Mouse (Mus musculus) kidney, embryonic 14.5 days (tissue): ENCODE measurements around the gene Gm4791. TPM values are rescaled to one million over a fixed set of nuclear protein-coding genes. Genes with fewer than 3 reads are reported as not detected.

ENCODE experiments used
- ATAC-seq: fragments of 200-750 bp; cut with Nextera tagmentation; 2 replicates; pipeline ENCODE4 v1.8.0; 2017; ENCODE audit warnings: moderate number of reproducible peaks, mild to moderate bottlenecking, moderate TSS enrichment, moderate library complexity; ENCODE audit not compliant: low FRiP score, low TSS enrichment
- H3K27ac ChIP-seq: fragments of 300-500 bp; sonication (generic); 2 replicates; pipeline ENCODE4 v1.5.1; 2014; ENCODE audit warnings: low read depth, mild to moderate bottlenecking, low read length, moderate library complexity, mixed read lengths
- H3K27me3 ChIP-seq: fragments of 300-500 bp; sonication (generic); 2 replicates; pipeline ENCODE4 v1.6.1; 2014; ENCODE audit warnings: mild to moderate bottlenecking, low read length; ENCODE audit not compliant: control insufficient read depth, insufficient read depth
- H3K36me3 ChIP-seq: fragments of 300-500 bp; sonication (generic); 2 replicates; pipeline ENCODE4 v1.6.1; 2014; ENCODE audit warnings: low read length, mixed read lengths; ENCODE audit not compliant: control insufficient read depth, insufficient read depth
- H3K4me1 ChIP-seq: fragments of 300-500 bp; sonication (generic); 2 replicates; pipeline ENCODE4 v1.6.1; 2014; ENCODE audit warnings: low read length, mixed read lengths; ENCODE audit not compliant: control insufficient read depth, insufficient read depth
- H3K4me2 ChIP-seq: fragments of 300-500 bp; sonication (generic); replicated peaks from 2 replicates; pipeline ENCODE4 v1.6.1; 2014; ENCODE audit warnings: low read depth, mild to moderate bottlenecking, low read length
- H3K4me3 ChIP-seq: fragments of 300-500 bp; sonication (generic); 2 replicates; pipeline ENCODE4 v1.5.1; 2014; ENCODE audit warnings: mild to moderate bottlenecking, low read length
- H3K9ac ChIP-seq: fragments of 300-500 bp; sonication (generic); 2 replicates; pipeline ENCODE4 v1.6.1; 2014; ENCODE audit warnings: low read depth, mild to moderate bottlenecking, low read length, moderate library complexity
- H3K9me3 ChIP-seq: fragments of 300-500 bp; sonication (generic); 2 replicates; pipeline ENCODE4 v1.6.1; 2016; ENCODE audit warnings: low read length; ENCODE audit not compliant: control insufficient read depth
- WGBS: fragments of 180-500 bp; shearing (Covaris S2); extraction: QIAGEN DNeasy Blood & Tissue Kit; methylation state at CpG from one replicate; pipeline ENCODE4 v1.1.7; 2014; 5-methylcytosine and 5-hydroxymethylcytosine counted together
- polyA plus RNA-seq: library from polyadenylated mRNA; unstranded; fragments of >200 nt; fragmentation: Nextera tagmentation; extraction: Ambion mirVana; gene quantifications from 2 replicates; pipeline ENCODE4 v1.2.1, GENCODE M21; 2014

The Gm4791 gene
- polyA plus RNA-seq, 1 experiment from 2014 or later, result not detected

- Histone ChIP-seq H3K4me1 (no peaks in the 10 kb centered on the region), H3K4me2 (no peak overlapping the region), H3K36me3 (no peaks in the 10 kb centered on the region), H3K9me3 (no peaks in the 10 kb centered on the region), H3K27ac (no peak overlapping the region), H3K27me3 (no peaks in the 10 kb centered on the region), H3K9ac (no peak overlapping the region), H3K4me3 (no peak overlapping the region)
- WGBS, result 84% methylated on average over 6 of the region's 6 CpGs
- no peak for ATAC-seq
Observed at GRCm38 (mm10) chr9:47041569-47041968, 43.0 kb downstream of the Gm4791 start.
